Mouse (Mus musculus) kidney, embryonic 14.5 days (tissue): ENCODE data around the gene Cd83. TPM values are rescaled to one million over a fixed set of nuclear protein-coding genes. Genes with fewer than 3 reads are reported as not detected.

Experiments
- ATAC-seq: fragments of 200-750 bp; cut with Nextera tagmentation; 2 replicates; pipeline ENCODE4 v1.8.0; 2017; ENCODE audit warnings: moderate number of reproducible peaks, mild to moderate bottlenecking, moderate TSS enrichment, moderate library complexity; ENCODE audit not compliant: low FRiP score, low TSS enrichment
- H3K27ac ChIP-seq: fragments of 300-500 bp; sonication (generic); 2 replicates; pipeline ENCODE4 v1.5.1; 2014; ENCODE audit warnings: low read depth, mild to moderate bottlenecking, low read length, moderate library complexity, mixed read lengths
- H3K27me3 ChIP-seq: fragments of 300-500 bp; sonication (generic); 2 replicates; pipeline ENCODE4 v1.6.1; 2014; ENCODE audit warnings: mild to moderate bottlenecking, low read length; ENCODE audit not compliant: control insufficient read depth, insufficient read depth
- H3K36me3 ChIP-seq: fragments of 300-500 bp; sonication (generic); 2 replicates; pipeline ENCODE4 v1.6.1; 2014; ENCODE audit warnings: low read length, mixed read lengths; ENCODE audit not compliant: control insufficient read depth, insufficient read depth
- H3K4me1 ChIP-seq: fragments of 300-500 bp; sonication (generic); 2 replicates; pipeline ENCODE4 v1.6.1; 2014; ENCODE audit warnings: low read length, mixed read lengths; ENCODE audit not compliant: control insufficient read depth, insufficient read depth
- H3K4me2 ChIP-seq: fragments of 300-500 bp; sonication (generic); replicated peaks from 2 replicates; pipeline ENCODE4 v1.6.1; 2014; ENCODE audit warnings: low read depth, mild to moderate bottlenecking, low read length
- H3K4me3 ChIP-seq: fragments of 300-500 bp; sonication (generic); 2 replicates; pipeline ENCODE4 v1.5.1; 2014; ENCODE audit warnings: mild to moderate bottlenecking, low read length
- H3K9ac ChIP-seq: fragments of 300-500 bp; sonication (generic); 2 replicates; pipeline ENCODE4 v1.6.1; 2014; ENCODE audit warnings: low read depth, mild to moderate bottlenecking, low read length, moderate library complexity
- H3K9me3 ChIP-seq: fragments of 300-500 bp; sonication (generic); 2 replicates; pipeline ENCODE4 v1.6.1; 2016; ENCODE audit warnings: low read length; ENCODE audit not compliant: control insufficient read depth
- WGBS: fragments of 180-500 bp; shearing (Covaris S2); extraction: QIAGEN DNeasy Blood & Tissue Kit; methylation state at CpG from one replicate; pipeline ENCODE4 v1.1.7; 2014; 5-methylcytosine and 5-hydroxymethylcytosine counted together
- polyA plus RNA-seq: library from polyadenylated mRNA; unstranded; fragments of >200 nt; fragmentation: Nextera tagmentation; extraction: Ambion mirVana; gene quantifications from 2 replicates; pipeline ENCODE4 v1.2.1, GENCODE M21; 2014

The Cd83 gene
- polyA plus RNA-seq, 1 experiment from 2014 or later, result 34.6 TPM

GRCm38 (mm10) chr13:43773020-43773419 is 11.6 kb upstream of the Cd83 start:
- ATAC-seq, result no peak
- Histone ChIP-seq H3K4me1 (0 out of 2 replicates have a peak, but pooled peaks cover 11% of the 10 kb centered on the region), H3K27ac (no peak overlapping the region), H3K9me3 (no peaks in the 10 kb centered on the region), H3K27me3 (no peaks in the 10 kb centered on the region; the same call in 1 of the 2 replicates), H3K4me2 (no peak overlapping the region), H3K9ac (no peak overlapping the region), H3K36me3 (no peaks in the 10 kb centered on the region), H3K4me3 (no peak overlapping the region)
- WGBS, result 81% methylated on average over 6 of the region's 6 CpGs

GRCm38 (mm10) chr13:43773965-43774566 is 10.5 kb upstream of the Cd83 start:
- Histone ChIP-seq H3K4me3 (no peak overlapping the region), H3K27ac (no peak overlapping the region), H3K36me3 (no peaks in the 10 kb centered on the region), H3K9me3 (no peaks in the 10 kb centered on the region), H3K4me2 (no peak overlapping the region), H3K27me3 (no peaks in the 10 kb centered on the region; the same call in 1 of the 2 replicates), H3K4me1 (0 out of 2 replicates have a peak, but pooled peaks cover 11% of the 10 kb centered on the region), H3K9ac (no peak overlapping the region)
- WGBS, result 62% methylated on average over 15 of the region's 15 CpGs
- 0 out of 2 replicates have a peak, but pooled peaks have one; percentile 37 for ATAC-seq

- no peak overlapping the region for H3K9ac ChIP-seq
- no peak overlapping the region for H3K4me2 ChIP-seq
- ATAC-seq, result no peak
- H3K27ac ChIP-seq, result no peak overlapping the region
- no peaks in the 10 kb centered on the region for H3K9me3 ChIP-seq
- 78% methylated on average over 13 of the region's 13 CpGs for WGBS
- no peaks in the 10 kb centered on the region for H3K36me3 ChIP-seq
- H3K4me1 ChIP-seq, result 0 out of 2 replicates have a peak, but pooled peaks cover 11% of the 10 kb centered on the region
- no peak overlapping the region for H3K4me3 ChIP-seq
- H3K27me3 ChIP-seq, result no peaks in the 10 kb centered on the region; the same call in 1 of the 2 replicates
These were observed 9.8 kb upstream of the Cd83 start for GRCm38 (mm10) chr13:43774605-43775426.

GRCm38 (mm10) chr13:43775427-43775733 is 9.2 kb upstream of the Cd83 start:
- Histone ChIP-seq H3K4me1 (0 out of 2 replicates have a peak, but pooled peaks cover 11% of the 10 kb centered on the region), H3K9ac (no peak overlapping the region), H3K9me3 (no peaks in the 10 kb centered on the region), H3K4me2 (no peak overlapping the region), H3K27ac (no peak overlapping the region), H3K27me3 (no peaks in the 10 kb centered on the region; the same call in 1 of the 2 replicates), H3K4me3 (no peak overlapping the region), H3K36me3 (no peaks in the 10 kb centered on the region)
- WGBS, result 86% methylated on average over 2 of the region's 2 CpGs
- no peak for ATAC-seq

- Histone ChIP-seq H3K36me3 (no peaks in the 10 kb centered on the region), H3K9me3 (no peaks in the 10 kb centered on the region), H3K27ac (no peak overlapping the region), H3K4me3 (no peak overlapping the region), H3K4me1 (0 out of 2 replicates have a peak, but pooled peaks cover 11% of the 10 kb centered on the region), H3K27me3 (no peaks in the 10 kb centered on the region; the same call in 1 of the 2 replicates), H3K9ac (no peak overlapping the region), H3K4me2 (no peak overlapping the region)
- no peak for ATAC-seq
- WGBS, result 76% methylated on average over 9 of the region's 9 CpGs
These were observed 7.1 kb upstream of the Cd83 start for GRCm38 (mm10) chr13:43777321-43778002.

- no peak overlapping the region for H3K4me2 ChIP-seq
- H3K27ac ChIP-seq, result no peak overlapping the region
- no peaks in the 10 kb centered on the region; the same call in 1 of the 2 replicates for H3K27me3 ChIP-seq
- H3K4me3 ChIP-seq, result no peak overlapping the region
- WGBS, result 64% methylated on average over 6 of the region's 6 CpGs
- 0 out of 2 replicates have a peak, but pooled peaks cover 11% of the 10 kb centered on the region for H3K4me1 ChIP-seq
- H3K9me3 ChIP-seq, result no peaks in the 10 kb centered on the region
- ATAC-seq, result no peak
- H3K9ac ChIP-seq, result no peak overlapping the region
- no peaks in the 10 kb centered on the region for H3K36me3 ChIP-seq
These were observed 6.4 kb upstream of the Cd83 start for GRCm38 (mm10) chr13:43778021-43778649.

- Histone ChIP-seq H3K27ac (no peak overlapping the region), H3K27me3 (no peaks in the 10 kb centered on the region; the same call in 1 of the 2 replicates), H3K9me3 (no peaks in the 10 kb centered on the region), H3K9ac (no peak overlapping the region), H3K4me3 (no peak overlapping the region), H3K4me2 (no peak overlapping the region), H3K36me3 (no peaks in the 10 kb centered on the region), H3K4me1 (peaks cover 9% of the 10 kb centered on the region; the same call in 1 of the 2 replicates)
- WGBS, result 79% methylated on average over 4 of the region's 4 CpGs
- no peak for ATAC-seq
These were observed 5.6 kb upstream of the Cd83 start for GRCm38 (mm10) chr13:43778971-43779370.

GRCm38 (mm10) chr13:43780071-43780470 is 4.5 kb upstream of the Cd83 start:
- no peak overlapping the region for H3K9ac ChIP-seq
- WGBS, result 76% methylated on average over 8 of the region's 8 CpGs
- no peak for ATAC-seq
- no peak overlapping the region for H3K27ac ChIP-seq
- no peaks in the 10 kb centered on the region; the same call in 1 of the 2 replicates for H3K27me3 ChIP-seq
- H3K9me3 ChIP-seq, result no peaks in the 10 kb centered on the region
- no peak overlapping the region for H3K4me2 ChIP-seq
- peaks cover 6% of the 10 kb centered on the region; the same call in 1 of the 2 replicates for H3K4me1 ChIP-seq
- no peaks in the 10 kb centered on the region for H3K36me3 ChIP-seq
- H3K4me3 ChIP-seq, result no peak overlapping the region
